ENCODE assay signal across 8 mouse cellular contexts in genomic region chr7:118929601-118930311, GRCm38 (mm10).
DNase-seq lines count a peak whose midpoint lies in the region; ATAC-seq and TF ChIP-seq lines count a peak whose summit lies in the region.

No protein-coding gene starts in this region.

- no peak for TF ChIP-seq CTCF in embryonic fibroblast, embryonic 13.5 days (IDR thresholded peaks at IDR 0.05; ENCODE audit: borderline replicate concordance, insufficient read depth, low read length)

- H3K4me3 ChIP-seq in kidney, embryonic 14.5 days (ENCODE audit: low read length) = no peak overlapping the region
- no peak overlapping the region for H3K4me3 ChIP-seq in embryonic fibroblast, embryonic 13.5 days (ENCODE audit: insufficient read depth, low read length)

- H3K36me3 ChIP-seq in kidney, embryonic 14.5 days (ENCODE audit: control insufficient read depth, insufficient read depth, low read length) = no peaks in the 10 kb centered on the region

- peak; percentile 65; the same call in 1 of the 2 replicates for ATAC-seq in kidney, embryonic 14.5 days (ENCODE audit: low FRiP score, low TSS enrichment)
- ATAC-seq in megakaryocyte-erythroid progenitor cell, adult 5-6 weeks (replicated peaks; ENCODE audit: low FRiP score, low TSS enrichment, poor library complexity, severe bottlenecking) = no peak
- ATAC-seq in erythroblast, adult 5-6 weeks (replicated peaks; ENCODE audit: low FRiP score, poor library complexity, severe bottlenecking) = no peak

- no peaks in the 10 kb centered on the region for H3K27me3 ChIP-seq in kidney, embryonic 14.5 days (ENCODE audit: control insufficient read depth, insufficient read depth, low read length)

- no peaks in the 10 kb centered on the region for H3K9me3 ChIP-seq in kidney, embryonic 14.5 days (ENCODE audit: control insufficient read depth, low read length)

- H3K27ac ChIP-seq in kidney, embryonic 14.5 days (ENCODE audit: low read depth, low read length) = no peak overlapping the region
- peak overlapping the region; percentile 74 for H3K27ac ChIP-seq in embryonic fibroblast, embryonic 13.5 days (ENCODE audit: insufficient read depth, low read length)

- H3K4me2 ChIP-seq in kidney, embryonic 14.5 days (replicated peaks; ENCODE audit: low read depth, low read length) = no peak overlapping the region

- no peaks in the 10 kb centered on the region for H3K4me1 ChIP-seq in kidney, embryonic 14.5 days (ENCODE audit: control insufficient read depth, insufficient read depth, low read length)
- H3K4me1 ChIP-seq in embryonic fibroblast, embryonic 13.5 days (ENCODE audit: control insufficient read depth, insufficient read depth, low read length) = peaks cover 15% of the 10 kb centered on the region; the same call in 1 of the 2 replicates

- no peak for DNase-seq in kidney, adult 18-20 months
- peak; percentile 86 to 91 for DNase-seq in adrenal gland, adult (ENCODE audit: inconsistent age in 2 of 2, low spot score in 1 of 2)
- peak; percentile 65 for DNase-seq in heart, postnatal 4 days
- peak; percentile 57 for DNase-seq in lung, postnatal 10 days

- TF ChIP-seq POLR2A in embryonic fibroblast, embryonic 13.5 days (IDR thresholded peaks at IDR 0.05; ENCODE audit: low read depth, low read length) = no peak

- no peak overlapping the region for H3K9ac ChIP-seq in kidney, embryonic 14.5 days (ENCODE audit: low read depth, low read length)

- 30% methylated on average over 16 of the region's 16 CpGs for WGBS in kidney, embryonic 14.5 days
